Mouse (Mus musculus) liver, embryonic 14.5 days (tissue): ENCODE data around the gene Cmah.

Experiments
- CTCF ChIP-seq: IDR thresholded peaks from 2 replicates; pipeline ENCODE4 v1.5.1; 2016; ENCODE audit warnings: antibody characterized with exemption, low read depth, control low read depth
- EP300 ChIP-seq: IDR thresholded peaks from 2 replicates; pipeline ENCODE4 v1.6.1; 2016; ENCODE audit warnings: antibody characterized with exemption, low read depth

- peak; percentile 91 for TF ChIP-seq CTCF
- TF ChIP-seq EP300: no peak
These were observed 30.0 kb upstream of the Cmah start for GRCm38 (mm10) chr13:24297252-24297651.
